Mouse (Mus musculus) lung, embryonic 15.5 days (tissue): ENCODE results near the gene Mt1. TPM values are rescaled to one million over a fixed set of nuclear protein-coding genes. Genes with fewer than 3 reads are reported as not detected.
A peak's percentile ranks its signal among the peaks of the same experiment; 100 is the strongest.
"Not testable (repeated sequence)": the region's sequence is repeated elsewhere in the genome, so short reads cannot be mapped to it uniquely, and the experiment has no call there.

Source experiments
- ATAC-seq: fragments of 200-750 bp; cut with Nextera tagmentation; 2 replicates; pipeline ENCODE4 v1.8.0; 2017; ENCODE audit warnings: moderate number of reproducible peaks, borderline replicate concordance; ENCODE audit not compliant: low FRiP score, low TSS enrichment; ENCODE audit errors: extremely low read depth
- H3K27ac ChIP-seq: fragments of 300-500 bp; sonication (generic); 2 replicates; pipeline ENCODE4 v1.5.1; 2015; ENCODE audit warnings: moderate library complexity, mild to moderate bottlenecking, inconsistent platforms
- H3K27me3 ChIP-seq: fragments of 300-500 bp; sonication (generic); 2 replicates; pipeline ENCODE4 v1.6.1; 2015; ENCODE audit warnings: inconsistent platforms
- H3K36me3 ChIP-seq: fragments of 300-500 bp; sonication (generic); 2 replicates; pipeline ENCODE4 v1.6.1; 2015; ENCODE audit warnings: inconsistent platforms
- H3K4me1 ChIP-seq: fragments of 300-500 bp; sonication (generic); 2 replicates; pipeline ENCODE4 v1.6.1; 2015; ENCODE audit warnings: inconsistent platforms
- H3K4me2 ChIP-seq: fragments of 300-500 bp; sonication (generic); 2 replicates; pipeline ENCODE4 v1.6.1; 2015; ENCODE audit warnings: inconsistent platforms, mild to moderate bottlenecking, moderate library complexity
- H3K4me3 ChIP-seq: fragments of 300-500 bp; sonication (generic); 2 replicates; pipeline ENCODE4 v1.5.1; 2015; ENCODE audit warnings: mild to moderate bottlenecking, inconsistent platforms
- H3K9ac ChIP-seq: fragments of 300-500 bp; sonication (generic); 2 replicates; pipeline ENCODE4 v1.6.1; 2015; ENCODE audit warnings: inconsistent platforms
- H3K9me3 ChIP-seq: fragments of 300-500 bp; sonication (generic); 2 replicates; pipeline ENCODE4 v1.6.1; 2016; ENCODE audit warnings: inconsistent platforms
- WGBS: fragments of 180-500 bp; shearing (Covaris S2); methylation state at CpG from one replicate; pipeline ENCODE4 v1.1.7; 2015; 5-methylcytosine and 5-hydroxymethylcytosine counted together
- polyA plus RNA-seq: library from polyadenylated mRNA; unstranded; fragments of >200 nt; fragmentation: Nextera tagmentation; extraction: Ambion mirVana; gene quantifications from 2 replicates; pipeline ENCODE4 v1.2.1, GENCODE M21; 2015

Mt1 gene
- polyA plus RNA-seq, 1 experiment from 2014 or later: 144 TPM

DNA sequence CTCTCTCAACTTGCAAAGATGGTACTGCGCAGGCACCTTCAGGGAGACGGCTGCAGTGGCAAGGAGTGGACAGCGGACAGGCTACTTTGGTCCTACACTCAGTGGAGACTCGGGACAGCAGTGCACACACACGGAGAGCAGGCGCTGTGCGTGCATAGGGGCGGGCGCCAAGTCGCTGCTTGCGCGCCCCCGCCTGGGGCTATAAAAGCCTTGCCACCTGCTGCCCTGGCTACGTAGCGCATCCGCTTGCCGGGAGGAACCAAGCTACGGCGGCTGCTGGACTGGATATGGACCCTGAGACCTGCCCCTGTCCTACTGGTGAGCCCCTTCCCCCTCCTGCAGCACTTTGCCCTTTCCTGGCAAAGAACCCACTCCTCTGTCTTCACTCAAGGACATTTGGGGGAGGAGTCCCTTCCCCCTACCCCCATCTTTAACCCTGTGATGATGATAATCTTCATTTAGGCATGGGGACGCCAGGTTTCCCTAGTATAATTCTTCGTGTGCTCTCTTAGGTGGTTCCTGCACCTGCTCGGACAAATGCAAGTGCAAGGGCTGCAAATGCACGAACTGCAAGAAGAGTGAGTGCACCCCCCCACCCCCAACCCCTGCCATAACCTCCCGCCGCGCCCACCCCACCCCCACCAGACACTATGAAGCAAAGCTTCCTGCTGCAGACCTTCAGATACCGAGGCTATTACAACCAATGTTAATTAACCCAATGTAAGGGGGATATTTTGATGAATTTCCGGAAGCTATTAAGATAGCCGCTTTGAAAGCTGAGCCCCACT is 26.2 kb upstream of the Mt1 start, which contains the start of gene Mt3:
Gene Mt3, plus strand, starts transcription at position 95 of the 788 bp plus-strand sequence.
- Histone ChIP-seq H3K36me3 (no peaks in the 10 kb centered on the region), H3K9me3 (no peaks in the 10 kb centered on the region)

GRCm38 (mm10) chr8:94153451-94153850 is 25.4 kb upstream of the Mt1 start:
- Histone ChIP-seq H3K9ac (no peak overlapping the region), H3K4me2 (peak overlapping the region; percentile 57), H3K36me3 (no peaks in the 10 kb centered on the region), H3K4me3 (no peak overlapping the region), H3K4me1 (peaks cover 28% of the 10 kb centered on the region), H3K9me3 (no peaks in the 10 kb centered on the region), H3K27ac (no peak overlapping the region), H3K27me3 (peaks cover 14% of the 10 kb centered on the region; the same call in 1 of the 2 replicates)
- no peak for ATAC-seq
- 30% methylated on average over 7 of the region's 7 CpGs for WGBS

More for the DNA sequence above, 26.2 kb upstream of the Mt1 start, which contains the start of gene Mt3:
- Histone ChIP-seq H3K4me1 (peaks cover 28% of the 10 kb centered on the region), H3K27ac (no peak within 1 kb of the TSS), H3K27me3 (peaks cover 14% of the 10 kb centered on the region; the same call in 1 of the 2 replicates), H3K4me2 (peak within 1 kb of the TSS; percentile 57), H3K4me3 (peak within 1 kb of the TSS; percentile 23), H3K9ac (no peak within 1 kb of the TSS)
- ATAC-seq: peak; percentile 77
- WGBS: 4% methylated on average over 29 of the region's 29 CpGs

DNA sequence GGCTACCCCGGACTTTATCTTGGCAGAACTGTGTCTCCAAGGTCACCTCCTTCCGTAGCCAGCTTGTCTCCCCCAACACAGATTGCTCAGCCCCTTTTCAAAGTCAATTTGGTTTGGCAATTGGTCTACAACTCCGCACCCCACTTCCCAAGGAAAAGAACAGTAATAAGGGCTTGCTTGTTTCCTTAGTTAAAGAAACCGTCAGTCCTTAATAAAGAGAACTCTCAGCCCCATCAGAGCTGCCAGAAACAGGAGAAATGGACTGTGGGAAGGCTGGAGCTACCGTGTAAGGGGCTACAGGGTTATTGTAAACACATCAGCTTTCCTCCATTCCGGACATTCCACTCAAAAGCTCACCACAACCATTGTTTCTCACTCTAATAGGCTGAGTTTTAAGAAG is 24.3 kb upstream of the Mt1 start:
- Histone ChIP-seq H3K27me3 (peaks cover 14% of the 10 kb centered on the region; the same call in 1 of the 2 replicates), H3K4me2 (no peak overlapping the region), H3K9ac (no peak overlapping the region), H3K27ac (no peak overlapping the region), H3K4me3 (no peak overlapping the region), H3K9me3 (no peaks in the 10 kb centered on the region), H3K4me1 (peaks cover 28% of the 10 kb centered on the region), H3K36me3 (no peaks in the 10 kb centered on the region)
- no peak for ATAC-seq
- WGBS: 20% methylated on average over 6 of the region's 6 CpGs

DNA sequence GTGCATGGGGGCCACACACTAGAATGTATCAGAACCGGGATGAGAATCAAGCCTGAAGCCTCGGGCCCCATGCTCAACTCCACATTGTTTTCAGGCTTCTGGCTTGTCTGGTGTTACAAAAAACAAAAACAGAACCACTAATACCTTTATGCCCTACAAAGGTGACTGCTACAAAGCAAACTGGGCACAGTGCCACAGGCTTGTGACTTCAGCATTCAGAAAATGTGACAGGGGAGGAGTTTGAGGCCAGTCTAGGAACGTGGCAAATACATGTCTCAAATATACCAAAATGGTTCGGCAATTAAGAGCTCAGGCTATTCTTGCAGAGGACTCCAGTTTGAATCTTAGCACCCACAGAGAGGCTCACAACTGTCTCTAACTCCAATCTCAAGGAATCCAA is 22.8 kb upstream of the Mt1 start:
- no peak overlapping the region for H3K27ac ChIP-seq
- WGBS: 63% methylated on average over 4 of the region's 4 CpGs
- ATAC-seq: no peak

DNA sequence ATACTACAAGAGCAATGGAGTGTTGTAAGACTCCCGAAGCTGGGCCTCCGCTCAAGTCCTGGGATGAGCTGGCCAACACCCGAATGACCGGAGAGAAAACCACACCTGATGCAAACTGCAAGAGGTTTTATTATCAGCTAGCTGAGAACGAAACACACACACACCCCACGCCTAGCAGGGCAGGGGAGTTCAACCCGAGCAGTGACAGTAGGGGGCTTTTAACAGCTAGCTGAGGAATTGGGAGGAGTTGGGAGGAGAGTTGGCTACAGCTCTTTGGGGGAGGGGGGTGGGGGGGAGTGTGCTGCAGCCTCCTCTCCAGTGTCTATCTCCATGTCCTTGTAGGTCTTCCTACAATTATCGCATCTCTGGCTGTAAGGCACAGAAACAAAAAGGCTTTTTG is 13.1 kb upstream of the Mt1 start:
- not testable (repeated sequence) for H3K4me1 ChIP-seq, H3K36me3 ChIP-seq, H3K9me3 ChIP-seq, H3K4me2 ChIP-seq, H3K4me3 ChIP-seq, H3K9ac ChIP-seq, ATAC-seq, H3K27ac ChIP-seq
- WGBS: 59% methylated on average over 8 of the region's 8 CpGs
- H3K27me3 ChIP-seq: peaks cover 13% of the 10 kb centered on the region

More for the DNA sequence above, 22.8 kb upstream of the Mt1 start:
- Histone ChIP-seq H3K4me1 (peaks cover 28% of the 10 kb centered on the region), H3K9me3 (no peaks in the 10 kb centered on the region), H3K27me3 (peaks cover 14% of the 10 kb centered on the region; the same call in 1 of the 2 replicates), H3K4me2 (no peak overlapping the region), H3K4me3 (no peak overlapping the region), H3K36me3 (no peaks in the 10 kb centered on the region), H3K9ac (no peak overlapping the region)

- H3K27ac ChIP-seq: no peak overlapping the region
- no peak for ATAC-seq
- 9% methylated on average over 6 of the region's 6 CpGs for WGBS
- H3K4me2 ChIP-seq: no peak overlapping the region
- no peaks in the 10 kb centered on the region for H3K36me3 ChIP-seq
- no peaks in the 10 kb centered on the region for H3K9me3 ChIP-seq
- H3K4me1 ChIP-seq: peaks cover 14% of the 10 kb centered on the region
- H3K4me3 ChIP-seq: no peak overlapping the region
- no peak overlapping the region for H3K9ac ChIP-seq
- H3K27me3 ChIP-seq: peaks cover 28% of the 10 kb centered on the region
Observed at GRCm38 (mm10) chr8:94167244-94167643, 11.6 kb upstream of the Mt1 start.

- 83% methylated on average over 5 of the region's 5 CpGs for WGBS
- ATAC-seq: no peak
- H3K9ac ChIP-seq: no peak overlapping the region
- no peak overlapping the region for H3K4me2 ChIP-seq
- peaks cover 26% of the 10 kb centered on the region for H3K4me1 ChIP-seq
- no peak overlapping the region for H3K4me3 ChIP-seq
- no peaks in the 10 kb centered on the region for H3K9me3 ChIP-seq
- peaks cover 51% of the 10 kb centered on the region for H3K27me3 ChIP-seq
- no peak overlapping the region for H3K27ac ChIP-seq
- H3K36me3 ChIP-seq: no peaks in the 10 kb centered on the region
Observed at GRCm38 (mm10) chr8:94169547-94169946, 9.3 kb upstream of the Mt1 start.

DNA sequence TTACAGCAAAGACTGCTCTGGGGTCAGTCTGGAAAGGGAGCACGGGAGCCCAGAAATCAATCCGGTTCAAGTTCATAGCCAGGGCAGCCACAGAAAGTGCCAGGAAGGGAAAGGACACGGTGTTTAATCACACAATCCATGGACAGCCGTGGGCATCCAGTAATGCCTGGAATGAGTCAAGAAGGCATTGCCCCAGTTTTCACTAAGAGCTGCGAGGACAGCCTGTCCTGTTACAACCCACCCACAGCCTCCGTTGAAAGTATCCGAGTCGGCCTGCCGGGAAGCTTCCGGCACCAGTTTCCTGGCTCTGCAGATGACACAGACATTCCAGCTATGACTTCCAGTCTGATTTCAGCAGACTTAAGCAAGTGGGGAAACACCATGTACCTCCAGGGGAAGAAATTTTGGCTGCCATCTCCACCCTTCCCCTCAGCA is 7.5 kb upstream of the Mt1 start:
- WGBS: 37% methylated on average over 10 of the region's 10 CpGs
- H3K27me3 ChIP-seq: peaks cover 68% of the 10 kb centered on the region

DNA sequence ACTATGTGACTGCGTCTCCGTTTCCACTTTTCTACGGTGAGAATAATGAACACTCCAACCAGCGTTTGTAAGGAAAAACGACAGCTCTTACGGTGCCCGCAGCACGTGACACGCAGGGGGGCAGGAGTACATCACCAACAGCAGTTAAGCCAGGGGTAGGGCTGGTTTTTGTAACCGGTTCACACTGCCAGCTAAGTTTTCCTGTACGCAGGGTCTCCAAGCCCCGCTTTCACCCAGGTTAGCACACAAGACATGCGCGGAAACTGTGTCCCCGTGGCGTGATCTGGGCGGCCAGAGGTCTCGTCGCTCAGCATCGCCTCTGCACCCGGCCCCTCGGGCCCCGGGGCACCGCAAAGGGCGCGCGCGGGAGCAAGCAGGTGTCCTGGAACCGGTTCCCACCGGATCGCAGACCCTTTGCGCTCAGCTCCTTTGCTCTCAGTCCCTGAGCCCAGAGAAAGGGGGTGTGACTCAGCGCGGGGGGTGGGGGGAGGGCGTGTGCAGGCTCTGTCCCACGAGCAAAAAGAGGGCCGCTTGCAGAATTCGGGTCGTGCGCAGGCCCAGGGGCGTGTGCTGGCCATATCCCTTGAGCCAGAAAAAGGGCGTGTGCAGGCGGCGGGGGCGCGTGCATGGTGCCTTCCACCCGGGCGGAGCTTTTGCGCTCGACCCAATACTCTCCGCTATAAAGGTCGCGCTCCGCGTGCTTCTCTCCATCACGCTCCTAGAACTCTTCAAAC is 6.6 kb upstream of the Mt1 start, which contains the start of gene Mt2:
Gene Mt2, plus strand, starts transcription at position 590 of the 734 bp plus-strand sequence.
- under 1% methylated on average over 55 of the region's 56 CpGs for WGBS
- peak; percentile 79 for ATAC-seq

More for the DNA sequence above, 7.5 kb upstream of the Mt1 start:
- no peak for ATAC-seq
- Histone ChIP-seq H3K36me3 (no peaks in the 10 kb centered on the region), H3K9ac (no peak overlapping the region), H3K9me3 (no peaks in the 10 kb centered on the region), H3K4me3 (peak overlapping the region; percentile 46), H3K27ac (no peak overlapping the region), H3K4me2 (peak overlapping the region; percentile 92), H3K4me1 (peaks cover 26% of the 10 kb centered on the region)

GRCm38 (mm10) chr8:94172809-94173732 is 5.8 kb upstream of the Mt1 start:
- Histone ChIP-seq H3K27ac (0 out of 2 replicates have a peak overlapping the region, but pooled peaks have one; percentile 37), H3K4me2 (peak overlapping the region; percentile 92), H3K4me1 (peaks cover 24% of the 10 kb centered on the region), H3K36me3 (no peaks in the 10 kb centered on the region), H3K27me3 (peaks cover 85% of the 10 kb centered on the region), H3K9me3 (no peaks in the 10 kb centered on the region), H3K4me3 (peak overlapping the region; percentile 46), H3K9ac (0 out of 2 replicates have a peak overlapping the region, but pooled peaks have one; percentile 40)
- ATAC-seq: no peak
- 2% methylated on average over 39 of the region's 39 CpGs for WGBS

More for the DNA sequence above, 6.6 kb upstream of the Mt1 start, which contains the start of gene Mt2:
- 0 out of 2 replicates have a peak within 1 kb of the TSS, but pooled peaks have one; percentile 37 for H3K27ac ChIP-seq
- peak within 1 kb of the TSS; percentile 40 for H3K9ac ChIP-seq
- H3K36me3 ChIP-seq: no peaks in the 10 kb centered on the region
- peak within 1 kb of the TSS; percentile 46 for H3K4me3 ChIP-seq
- H3K27me3 ChIP-seq: peaks cover 77% of the 10 kb centered on the region
- peaks cover 24% of the 10 kb centered on the region for H3K4me1 ChIP-seq
- no peaks in the 10 kb centered on the region for H3K9me3 ChIP-seq
- H3K4me2 ChIP-seq: peak within 1 kb of the TSS; percentile 92

- H3K27ac ChIP-seq: no peak overlapping the region
- H3K4me1 ChIP-seq: peaks cover 24% of the 10 kb centered on the region
- WGBS: 56% methylated on average over 11 of the region's 11 CpGs
- H3K36me3 ChIP-seq: no peaks in the 10 kb centered on the region
- H3K9me3 ChIP-seq: no peaks in the 10 kb centered on the region
- H3K4me2 ChIP-seq: peak overlapping the region; percentile 92
- H3K4me3 ChIP-seq: no peak overlapping the region
- no peak for ATAC-seq
- peaks cover 89% of the 10 kb centered on the region for H3K27me3 ChIP-seq
- H3K9ac ChIP-seq: no peak overlapping the region
Observed at GRCm38 (mm10) chr8:94173848-94174403, 5.0 kb upstream of the Mt1 start.
